Mouse (Mus musculus): ENCODE results near the gene Hpd. TPM values are rescaled to one million over a fixed set of nuclear protein-coding genes. Genes with fewer than 3 reads are reported as not detected.

The Hpd gene
- polyA plus RNA-seq, 1 experiment, result not detected

GRCm38 (mm10) chr5:123137044-123137909 is 45.2 kb downstream of the Hpd start:
- DNase-seq (ENCODE audit: extremely low spot score in 1 of 2, low spot score in 1 of 2), result peak; percentile 44 to 67

- DNase-seq (ENCODE audit: extremely low spot score in 1 of 2, low spot score in 1 of 2), result peak; percentile 83 to 86
Observed at GRCm38 (mm10) chr5:123136361-123137043, 46.0 kb downstream of the Hpd start.

GRCm38 (mm10) chr5:123135471-123136360 is 46.8 kb downstream of the Hpd start:
- DNase-seq (ENCODE audit: extremely low spot score in 1 of 2, low spot score in 1 of 2), result peak; percentile 47 to 72

- DNase-seq (ENCODE audit: extremely low spot score in 1 of 2, low spot score in 1 of 2), result no peak
Observed at GRCm38 (mm10) chr5:123134875-123135382, 47.6 kb downstream of the Hpd start.

GRCm38 (mm10) chr5:123134186-123134874 is 48.2 kb downstream of the Hpd start:
- DNase-seq (ENCODE audit: extremely low spot score in 1 of 2, low spot score in 1 of 2), result peak in 1 of 2 experiments; percentile 68

- no peak for DNase-seq (ENCODE audit: extremely low spot score in 1 of 2, low spot score in 1 of 2)
Observed at GRCm38 (mm10) chr5:123133784-123134143, 48.8 kb downstream of the Hpd start.

- DNase-seq (ENCODE audit: extremely low spot score in 1 of 2, low spot score in 1 of 2), result peak; percentile 75 to 95
Observed at GRCm38 (mm10) chr5:123133083-123133783, 49.3 kb downstream of the Hpd start.

GRCm38 (mm10) chr5:123132308-123133071 is 50.0 kb downstream of the Hpd start, which contains the start of gene Rhof:
Gene Rhof, minus strand, starts transcription at chr5:123132692.
- peak; percentile 81 to 86 for DNase-seq (ENCODE audit: extremely low spot score in 1 of 2, low spot score in 1 of 2)

GRCm38 (mm10) chr5:123130814-123131148 is 51.7 kb downstream of the Hpd start:
- no peak for DNase-seq (ENCODE audit: extremely low spot score in 1 of 2, low spot score in 1 of 2)

GRCm38 (mm10) chr5:123130030-123130813 is 52.3 kb downstream of the Hpd start:
- no peak for DNase-seq (ENCODE audit: extremely low spot score in 1 of 2, low spot score in 1 of 2)

- no peak for DNase-seq (ENCODE audit: extremely low spot score in 1 of 2, low spot score in 1 of 2)
Observed at GRCm38 (mm10) chr5:123129170-123129757, 53.3 kb downstream of the Hpd start.

- DNase-seq (ENCODE audit: extremely low spot score in 1 of 2, low spot score in 1 of 2), result no peak
Observed at GRCm38 (mm10) chr5:123128426-123129169, 53.9 kb downstream of the Hpd start.

- no peak for DNase-seq (ENCODE audit: extremely low spot score in 1 of 2, low spot score in 1 of 2)
Observed at GRCm38 (mm10) chr5:123127031-123127430, 55.5 kb downstream of the Hpd start.

GRCm38 (mm10) chr5:123125638-123126406 is 56.7 kb downstream of the Hpd start:
- no peak for DNase-seq (ENCODE audit: extremely low spot score in 1 of 2, low spot score in 1 of 2)

GRCm38 (mm10) chr5:123125105-123125504 is 57.4 kb downstream of the Hpd start:
- DNase-seq (ENCODE audit: extremely low spot score in 1 of 2, low spot score in 1 of 2), result no peak

- no peak for DNase-seq (ENCODE audit: extremely low spot score in 1 of 2, low spot score in 1 of 2)
Observed at GRCm38 (mm10) chr5:123122181-123122580, 60.3 kb downstream of the Hpd start.

All from frontal cortex, adult 2 months (tissue).